Mouse (Mus musculus) myocyte (in vitro differentiated cells): ENCODE measurements around the gene Zfp512b.
A peak's percentile ranks its signal among the peaks of the same experiment; 100 is the strongest.

ENCODE experiments used
- E2F4 ChIP-seq: IDR thresholded peaks from one replicate; pipeline ENCODE4 v1.6.1; 2011; ENCODE audit warnings: mild to moderate bottlenecking, control low read depth, moderate library complexity; ENCODE audit not compliant: insufficient read depth
- MYOD1 ChIP-seq, 3 experiments: IDR thresholded peaks; one replicate each; pipeline ENCODE4 v1.6.1; 2011; ENCODE audit warnings: control low read depth in 2 of 3, low read depth in 2 of 3, mild to moderate bottlenecking in 2 of 3, moderate library complexity in 1 of 3; ENCODE audit not compliant: insufficient read length in 2 of 3, control insufficient read depth in 1 of 3
- POLR2A ChIP-seq: IDR thresholded peaks from one replicate; pipeline ENCODE4 v1.6.1; 2011; ENCODE audit warnings: low read depth, mild to moderate bottlenecking, control low read depth, moderate library complexity; ENCODE audit not compliant: insufficient read length
- POLR2AphosphoS2 ChIP-seq: IDR thresholded peaks from one replicate; pipeline ENCODE4 v1.6.1; 2011; ENCODE audit warnings: low read depth, control low read depth; ENCODE audit not compliant: insufficient read length
- TCF12 ChIP-seq: IDR thresholded peaks from one replicate; pipeline ENCODE4 v1.6.1; 2011; ENCODE audit warnings: mild to moderate bottlenecking, control low read depth; ENCODE audit not compliant: poor library complexity, insufficient read depth, severe bottlenecking
- USF1 ChIP-seq: IDR thresholded peaks from one replicate; pipeline ENCODE4 v1.6.1; 2011; ENCODE audit warnings: low read depth, mild to moderate bottlenecking, control low read depth, moderate library complexity

GRCm38 (mm10) chr2:181548682-181549081 is 43.9 kb downstream of the Zfp512b start:
- peak; percentile 34 for TF ChIP-seq TCF12
- TF ChIP-seq POLR2A = no peak
- peak; percentile 17 to 89 (median 68) for TF ChIP-seq MYOD1 (IDR thresholded peaks at IDR 0.05; ENCODE audit: control insufficient read depth in 1 of 3, insufficient read length in 2 of 3, low read depth in 2 of 3)
- no peak for TF ChIP-seq POLR2AphosphoS2
- no peak for TF ChIP-seq USF1
- TF ChIP-seq E2F4 = no peak
